Mouse (Mus musculus): ENCODE data around the gene Ccdc150. TPM values are rescaled to one million over a fixed set of nuclear protein-coding genes. Genes with fewer than 3 reads are reported as not detected.

The Ccdc150 gene
- polyA plus RNA-seq, 1 experiment from 2014 or later, result 0.21 TPM

- WGBS, result 65% methylated on average over 4 of the region's 4 CpGs
- ATAC-seq, result no peak
- H3K9ac ChIP-seq (ENCODE audit: low read depth, low read length), result no peak overlapping the region
Measured at GRCm38 (mm10) chr1:54332988-54333387, 82.5 kb downstream of the Ccdc150 start.

GRCm38 (mm10) chr1:54354786-54355185, 104.3 kb downstream of the Ccdc150 start:
- Histone ChIP-seq H3K4me3 (ENCODE audit: low read length) (no peak overlapping the region), H3K9me3 (ENCODE audit: control insufficient read depth, low read length) (no peaks in the 10 kb centered on the region), H3K27ac (ENCODE audit: low read depth, low read length) (no peak overlapping the region), H3K9ac (ENCODE audit: low read depth, low read length) (no peak overlapping the region), H3K27me3 (replicated peaks; ENCODE audit: control insufficient read depth, insufficient read depth, low read length) (no peaks in the 10 kb centered on the region), H3K36me3 (ENCODE audit: control insufficient read depth, insufficient read depth, low read length) (no peaks in the 10 kb centered on the region), H3K4me2 (ENCODE audit: low read length) (no peak overlapping the region), H3K4me1 (ENCODE audit: control insufficient read depth, insufficient read depth, low read depth, low read length) (no peaks in the 10 kb centered on the region)
- 95% methylated on average over 4 of the region's 4 CpGs for WGBS
- no peak for ATAC-seq

More at GRCm38 (mm10) chr1:54332988-54333387, 82.5 kb downstream of the Ccdc150 start:
- no peaks in the 10 kb centered on the region for H3K36me3 ChIP-seq (ENCODE audit: control insufficient read depth, insufficient read depth, low read length)
- no peaks in the 10 kb centered on the region for H3K4me1 ChIP-seq (ENCODE audit: control insufficient read depth, insufficient read depth, low read depth, low read length)
- H3K4me3 ChIP-seq (ENCODE audit: low read length), result no peak overlapping the region
- no peaks in the 10 kb centered on the region for H3K9me3 ChIP-seq (ENCODE audit: control insufficient read depth, low read length)
- H3K27ac ChIP-seq (ENCODE audit: low read depth, low read length), result no peak overlapping the region
- H3K4me2 ChIP-seq (ENCODE audit: low read length), result no peak overlapping the region
- no peaks in the 10 kb centered on the region for H3K27me3 ChIP-seq (replicated peaks; ENCODE audit: control insufficient read depth, insufficient read depth, low read length)

- Histone ChIP-seq H3K9ac (ENCODE audit: low read depth, low read length) (no peak overlapping the region), H3K36me3 (ENCODE audit: control insufficient read depth, insufficient read depth, low read length) (no peaks in the 10 kb centered on the region), H3K4me1 (ENCODE audit: control insufficient read depth, insufficient read depth, low read depth, low read length) (no peaks in the 10 kb centered on the region), H3K27me3 (replicated peaks; ENCODE audit: control insufficient read depth, insufficient read depth, low read length) (no peaks in the 10 kb centered on the region), H3K4me2 (ENCODE audit: low read length) (no peak overlapping the region), H3K27ac (ENCODE audit: low read depth, low read length) (no peak overlapping the region), H3K4me3 (ENCODE audit: low read length) (no peak overlapping the region), H3K9me3 (ENCODE audit: control insufficient read depth, low read length) (no peaks in the 10 kb centered on the region)
- ATAC-seq, result no peak
- 75% methylated on average over 5 of the region's 5 CpGs for WGBS
Measured at GRCm38 (mm10) chr1:54355485-54355884, 105.0 kb downstream of the Ccdc150 start.

- WGBS, result 85% methylated on average over 6 of the region's 6 CpGs
- Histone ChIP-seq H3K9me3 (ENCODE audit: control insufficient read depth, low read length) (no peaks in the 10 kb centered on the region), H3K4me2 (ENCODE audit: low read length) (no peak overlapping the region), H3K9ac (ENCODE audit: low read depth, low read length) (no peak overlapping the region), H3K4me1 (ENCODE audit: control insufficient read depth, insufficient read depth, low read depth, low read length) (no peaks in the 10 kb centered on the region), H3K27me3 (replicated peaks; ENCODE audit: control insufficient read depth, insufficient read depth, low read length) (no peaks in the 10 kb centered on the region), H3K36me3 (ENCODE audit: control insufficient read depth, insufficient read depth, low read length) (no peaks in the 10 kb centered on the region), H3K4me3 (ENCODE audit: low read length) (no peak overlapping the region), H3K27ac (ENCODE audit: low read depth, low read length) (no peak overlapping the region)
- no peak for ATAC-seq
Measured at GRCm38 (mm10) chr1:54356566-54356965, 106.1 kb downstream of the Ccdc150 start.

GRCm38 (mm10) chr1:54377506-54378051, 127.1 kb downstream of the Ccdc150 start:
- ATAC-seq, result no peak
- no peak overlapping the region for H3K4me3 ChIP-seq (ENCODE audit: low read length)
- H3K9me3 ChIP-seq (ENCODE audit: control insufficient read depth, low read length), result no peaks in the 10 kb centered on the region
- no peak overlapping the region for H3K27ac ChIP-seq (ENCODE audit: low read depth, low read length)
- H3K4me2 ChIP-seq (ENCODE audit: low read length), result no peak overlapping the region
- no peaks in the 10 kb centered on the region for H3K36me3 ChIP-seq (ENCODE audit: control insufficient read depth, insufficient read depth, low read length)
- no peaks in the 10 kb centered on the region for H3K27me3 ChIP-seq (replicated peaks; ENCODE audit: control insufficient read depth, insufficient read depth, low read length)
- H3K9ac ChIP-seq (ENCODE audit: low read depth, low read length), result no peak overlapping the region
- H3K4me1 ChIP-seq (ENCODE audit: control insufficient read depth, insufficient read depth, low read depth, low read length), result no peaks in the 10 kb centered on the region

- H3K27ac ChIP-seq (ENCODE audit: low read depth, low read length), result no peak overlapping the region
- H3K9me3 ChIP-seq (ENCODE audit: control insufficient read depth, low read length), result no peaks in the 10 kb centered on the region
- no peaks in the 10 kb centered on the region for H3K27me3 ChIP-seq (replicated peaks; ENCODE audit: control insufficient read depth, insufficient read depth, low read length)
- WGBS, result 88% methylated on average over 9 of the region's 9 CpGs
- peak; percentile 85 for ATAC-seq
- H3K4me3 ChIP-seq (ENCODE audit: low read length), result no peak overlapping the region
- no peaks in the 10 kb centered on the region for H3K4me1 ChIP-seq (ENCODE audit: control insufficient read depth, insufficient read depth, low read depth, low read length)
- no peak overlapping the region for H3K4me2 ChIP-seq (ENCODE audit: low read length)
- H3K9ac ChIP-seq (ENCODE audit: low read depth, low read length), result no peak overlapping the region
- H3K36me3 ChIP-seq (ENCODE audit: control insufficient read depth, insufficient read depth, low read length), result no peaks in the 10 kb centered on the region
Measured at GRCm38 (mm10) chr1:54380978-54381914, 130.8 kb downstream of the Ccdc150 start.

GRCm38 (mm10) chr1:54384221-54384620, 133.7 kb downstream of the Ccdc150 start:
- no peaks in the 10 kb centered on the region for H3K9me3 ChIP-seq (ENCODE audit: control insufficient read depth, low read length)
- 25% methylated on average over 1 of the region's 1 CpGs for WGBS
- H3K4me2 ChIP-seq (ENCODE audit: low read length), result no peak overlapping the region
- H3K36me3 ChIP-seq (ENCODE audit: control insufficient read depth, insufficient read depth, low read length), result no peaks in the 10 kb centered on the region
- H3K4me3 ChIP-seq (ENCODE audit: low read length), result no peak overlapping the region
- no peaks in the 10 kb centered on the region for H3K27me3 ChIP-seq (replicated peaks; ENCODE audit: control insufficient read depth, insufficient read depth, low read length)
- H3K4me1 ChIP-seq (ENCODE audit: control insufficient read depth, insufficient read depth, low read depth, low read length), result no peaks in the 10 kb centered on the region
- no peak overlapping the region for H3K27ac ChIP-seq (ENCODE audit: low read depth, low read length)
- no peak overlapping the region for H3K9ac ChIP-seq (ENCODE audit: low read depth, low read length)
- ATAC-seq, result no peak

- Histone ChIP-seq H3K27me3 (replicated peaks; ENCODE audit: control insufficient read depth, insufficient read depth, low read length) (no peaks in the 10 kb centered on the region), H3K4me2 (ENCODE audit: low read length) (no peak overlapping the region), H3K36me3 (ENCODE audit: control insufficient read depth, insufficient read depth, low read length) (peaks cover 25% of the 10 kb centered on the region), H3K27ac (ENCODE audit: low read depth, low read length) (no peak overlapping the region), H3K9me3 (ENCODE audit: control insufficient read depth, low read length) (no peaks in the 10 kb centered on the region), H3K4me3 (ENCODE audit: low read length) (no peak overlapping the region), H3K4me1 (ENCODE audit: control insufficient read depth, insufficient read depth, low read depth, low read length) (no peaks in the 10 kb centered on the region), H3K9ac (ENCODE audit: low read depth, low read length) (no peak overlapping the region)
- ATAC-seq, result no peak
Measured at GRCm38 (mm10) chr1:54402736-54403135, 152.3 kb downstream of the Ccdc150 start.
